Mouse (Mus musculus) intestine, embryonic 16.5 days (tissue): Measurements from ENCODE around the gene Atxn2l. TPM values are rescaled to one million over a fixed set of nuclear protein-coding genes. Genes with fewer than 3 reads are reported as not detected.
A peak's percentile ranks its signal among the peaks of the same experiment; 100 is the strongest.

ENCODE experiments used
- ATAC-seq: fragments of 200-750 bp; cut with Nextera tagmentation; 2 replicates; pipeline ENCODE4 v1.8.0; 2017; ENCODE audit warnings: moderate TSS enrichment, moderate library complexity
- H3K27ac ChIP-seq: fragments of 300-500 bp; sonication (generic); 2 replicates; pipeline ENCODE4 v1.5.1; 2014; ENCODE audit warnings: mild to moderate bottlenecking, low read length
- H3K27me3 ChIP-seq: fragments of 300-500 bp; sonication (generic); replicated peaks from 2 replicates; pipeline ENCODE4 v1.6.1; 2014; ENCODE audit warnings: low read length, control low read depth, mixed read lengths; ENCODE audit not compliant: control insufficient read depth, insufficient read depth
- H3K36me3 ChIP-seq: fragments of 300-500 bp; sonication (generic); 2 replicates; pipeline ENCODE4 v1.6.1; 2014; ENCODE audit warnings: low read length, control low read depth; ENCODE audit not compliant: control insufficient read depth, insufficient read depth
- H3K4me1 ChIP-seq: fragments of 300-500 bp; sonication (generic); 2 replicates; pipeline ENCODE4 v1.6.1; 2014; ENCODE audit warnings: low read length, control low read depth, mixed read lengths; ENCODE audit not compliant: control insufficient read depth, insufficient read depth
- H3K4me2 ChIP-seq: fragments of 300-500 bp; sonication (generic); 2 replicates; pipeline ENCODE4 v1.6.1; 2014; ENCODE audit warnings: low read depth, low read length, control low read depth
- H3K4me3 ChIP-seq: fragments of 300-500 bp; sonication (generic); 2 replicates; pipeline ENCODE4 v1.5.1; 2014; ENCODE audit warnings: mild to moderate bottlenecking, low read length
- H3K9ac ChIP-seq: fragments of 300-500 bp; sonication (generic); 2 replicates; pipeline ENCODE4 v1.6.1; 2014; ENCODE audit warnings: low read depth, low read length
- H3K9me3 ChIP-seq: fragments of 300-500 bp; sonication (generic); 2 replicates; pipeline ENCODE4 v1.6.1; 2016; ENCODE audit warnings: low read length, control low read depth; ENCODE audit not compliant: control insufficient read depth
- WGBS: fragments of 180-500 bp; shearing (Covaris S2); extraction: QIAGEN DNeasy Blood & Tissue Kit; methylation state at CpG from one replicate; pipeline ENCODE4 v1.1.7; 2014; 5-methylcytosine and 5-hydroxymethylcytosine counted together
- polyA plus RNA-seq: library from polyadenylated mRNA; unstranded; fragments of >200 nt; fragmentation: Nextera tagmentation; extraction: Ambion mirVana; gene quantifications from 2 replicates; pipeline ENCODE4 v1.2.1, GENCODE M21; 2015

The Atxn2l gene
- 25.8 and 29.4 TPM in 2 replicates for polyA plus RNA-seq

DNA sequence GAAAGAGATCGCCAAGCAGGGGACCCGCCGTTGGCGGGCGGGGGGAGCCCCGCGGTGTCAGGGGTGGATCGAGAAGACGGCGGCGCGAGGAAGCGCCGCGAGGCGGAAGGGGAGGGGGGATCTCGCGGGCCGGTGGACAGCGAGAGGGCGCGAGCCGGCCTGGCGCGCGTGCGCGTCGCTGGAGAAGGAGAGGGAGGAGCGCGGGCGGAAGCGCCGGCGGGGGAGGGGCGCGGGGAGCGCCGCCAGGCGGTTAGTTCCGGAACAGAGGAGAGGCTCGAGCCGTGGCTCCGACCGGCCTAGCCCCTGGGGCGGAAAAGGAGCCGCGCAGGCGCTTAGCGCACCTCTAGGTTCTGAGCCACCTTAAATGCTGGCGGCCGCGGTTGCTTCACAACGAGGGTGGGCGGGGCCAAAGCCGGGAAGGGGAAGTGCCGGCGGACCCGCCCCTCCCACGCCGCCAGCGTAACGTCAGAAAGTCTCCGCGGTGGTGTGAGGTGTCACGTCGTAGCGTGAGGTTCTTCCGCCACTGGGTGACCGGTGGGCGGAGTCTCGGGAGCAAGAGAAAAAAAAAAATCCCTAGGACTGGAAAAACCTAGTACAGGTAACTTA lies at the start of gene Atxn2l:
TSS of gene Atxn2l (minus strand) at position 165 of the 606 bp plus-strand sequence.
- H3K27ac ChIP-seq = peak within 1 kb of the TSS; percentile 100
- peaks cover 9% of the 10 kb centered on the region for H3K4me1 ChIP-seq
- H3K27me3 ChIP-seq = no peaks in the 10 kb centered on the region
- H3K9ac ChIP-seq = peak within 1 kb of the TSS; percentile 100
- peak within 1 kb of the TSS; percentile 99 for H3K4me3 ChIP-seq
- H3K36me3 ChIP-seq = peaks cover 14% of the 10 kb centered on the region
- under 1% methylated on average over 70 of the region's 72 CpGs for WGBS
- peak within 1 kb of the TSS; percentile 55 for H3K4me2 ChIP-seq
- H3K9me3 ChIP-seq = no peaks in the 10 kb centered on the region
- peak; percentile 92 for ATAC-seq

DNA sequence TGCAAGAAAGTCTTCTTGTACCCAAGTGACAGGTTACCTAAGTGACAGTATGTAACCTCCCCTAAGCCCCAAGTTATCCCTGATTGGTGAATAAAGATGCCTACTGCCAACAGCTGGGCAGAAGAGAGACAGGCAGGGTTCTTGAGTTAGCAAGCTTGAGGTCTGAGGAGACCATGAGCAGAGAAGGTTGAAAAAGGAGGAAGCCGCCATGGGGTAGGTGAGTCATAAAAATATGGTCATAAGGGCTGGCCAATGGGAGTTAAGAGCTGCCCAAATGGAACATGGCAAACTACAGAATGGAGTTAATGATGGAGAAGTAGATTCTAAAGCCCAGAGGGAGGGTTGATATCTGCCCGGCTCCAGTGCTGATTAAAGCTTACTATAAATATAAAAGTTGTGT lies 42.4 kb upstream of the Atxn2l start:
- Histone ChIP-seq H3K4me3 (no peak overlapping the region), H3K27me3 (no peaks in the 10 kb centered on the region), H3K36me3 (peaks cover 8% of the 10 kb centered on the region), H3K27ac (no peak overlapping the region), H3K9me3 (no peaks in the 10 kb centered on the region), H3K9ac (no peak overlapping the region), H3K4me1 (no peaks in the 10 kb centered on the region), H3K4me2 (no peak overlapping the region)
- no peak for ATAC-seq
- WGBS = 87% methylated on average over 2 of the region's 2 CpGs

DNA sequence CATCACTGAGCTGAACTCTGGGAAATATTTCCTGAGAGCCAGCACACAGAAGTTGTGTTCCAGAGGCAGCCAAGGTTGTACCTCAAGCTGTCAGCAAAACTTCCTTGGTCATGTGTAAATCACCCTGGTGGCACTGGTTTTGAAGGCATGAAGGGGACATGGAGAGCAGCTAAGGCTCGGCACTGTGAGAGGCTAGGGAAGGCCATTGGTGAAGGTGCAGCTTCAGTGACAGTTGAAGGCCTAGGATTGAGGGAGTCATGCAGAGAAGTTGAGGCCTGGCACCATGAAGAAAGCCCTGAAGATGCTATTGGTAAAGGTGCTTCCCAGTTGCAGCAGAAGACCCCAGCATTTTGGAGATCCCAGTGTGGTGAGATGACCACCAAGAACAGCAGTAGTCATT lies 38.4 kb upstream of the Atxn2l start:
- Histone ChIP-seq H3K36me3 (peaks cover 3% of the 10 kb centered on the region), H3K9ac (no peak overlapping the region), H3K4me3 (no peak overlapping the region), H3K27ac (no peak overlapping the region), H3K4me1 (no peaks in the 10 kb centered on the region), H3K9me3 (no peaks in the 10 kb centered on the region), H3K4me2 (no peak overlapping the region), H3K27me3 (no peaks in the 10 kb centered on the region; the same call in 1 of the 2 replicates)
- WGBS = 92% methylated on average over 1 of the region's 1 CpGs
- ATAC-seq = no peak

DNA sequence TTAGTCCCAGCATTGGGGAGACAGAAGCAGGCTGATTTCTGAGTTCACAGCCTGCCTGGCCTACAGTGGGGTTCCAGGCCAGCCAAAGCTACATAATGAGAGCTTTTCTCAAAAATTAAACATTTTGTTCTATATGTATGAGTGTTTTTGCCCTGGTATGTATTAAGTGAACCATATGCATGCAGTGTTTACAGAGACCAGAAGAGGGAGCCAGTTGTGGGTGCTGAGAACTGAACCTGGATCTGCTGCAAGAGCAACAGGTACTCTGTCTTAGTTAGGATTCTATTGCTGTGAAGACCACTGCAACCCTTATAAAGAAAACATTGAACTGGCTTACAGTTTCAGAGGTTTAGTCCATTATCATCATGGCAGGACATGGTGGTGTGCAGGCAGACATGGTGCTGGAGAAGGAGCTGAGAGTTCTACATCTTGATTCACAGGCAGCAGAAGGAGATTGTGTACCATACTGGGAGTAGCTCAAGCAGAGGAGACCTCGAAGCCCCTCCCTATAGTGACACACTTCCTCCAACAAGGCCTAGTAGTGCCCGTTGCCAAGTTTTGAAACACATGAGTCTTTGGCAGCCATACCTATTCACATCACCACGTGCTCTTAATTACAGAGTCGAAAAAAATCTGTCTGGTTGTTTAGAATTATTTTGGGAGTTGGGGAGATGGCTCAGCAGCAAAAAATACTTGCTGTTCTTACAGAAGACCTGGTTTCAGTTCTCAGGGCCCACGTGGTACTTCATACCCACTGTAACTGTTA lies 34.8 kb upstream of the Atxn2l start:
- WGBS = 73% methylated on average over 5 of the region's 5 CpGs
- Histone ChIP-seq H3K9me3 (no peaks in the 10 kb centered on the region), H3K27ac (no peak overlapping the region), H3K36me3 (no peaks in the 10 kb centered on the region), H3K4me2 (no peak overlapping the region), H3K9ac (no peak overlapping the region), H3K4me3 (no peak overlapping the region), H3K4me1 (peaks cover 5% of the 10 kb centered on the region; the same call in 1 of the 2 replicates), H3K27me3 (peaks cover 2% of the 10 kb centered on the region; the same call in 1 of the 2 replicates)
- no peak for ATAC-seq

DNA sequence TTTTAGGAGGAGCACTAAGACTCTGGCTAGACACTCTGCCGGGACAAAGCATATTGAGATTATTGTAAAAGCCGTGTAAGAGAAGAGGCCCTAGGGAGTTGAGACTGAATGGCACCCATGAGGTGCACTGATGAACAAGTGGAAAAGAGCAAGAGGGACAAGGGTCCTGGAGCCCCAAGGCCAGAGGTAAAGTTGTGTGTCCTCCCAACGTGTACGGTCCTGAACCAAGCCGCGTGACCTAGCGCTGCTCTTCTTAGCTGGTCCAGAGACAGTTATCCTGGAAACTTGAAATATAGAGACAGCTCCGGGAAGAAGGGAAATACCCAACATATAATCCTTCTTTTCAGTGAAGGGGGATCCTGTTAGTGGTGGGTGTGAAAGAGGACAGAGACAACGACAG lies 33.2 kb upstream of the Atxn2l start:
- peak overlapping the region; percentile 65 for H3K9ac ChIP-seq
- no peak for ATAC-seq
- WGBS = 65% methylated on average over 9 of the region's 9 CpGs

DNA sequence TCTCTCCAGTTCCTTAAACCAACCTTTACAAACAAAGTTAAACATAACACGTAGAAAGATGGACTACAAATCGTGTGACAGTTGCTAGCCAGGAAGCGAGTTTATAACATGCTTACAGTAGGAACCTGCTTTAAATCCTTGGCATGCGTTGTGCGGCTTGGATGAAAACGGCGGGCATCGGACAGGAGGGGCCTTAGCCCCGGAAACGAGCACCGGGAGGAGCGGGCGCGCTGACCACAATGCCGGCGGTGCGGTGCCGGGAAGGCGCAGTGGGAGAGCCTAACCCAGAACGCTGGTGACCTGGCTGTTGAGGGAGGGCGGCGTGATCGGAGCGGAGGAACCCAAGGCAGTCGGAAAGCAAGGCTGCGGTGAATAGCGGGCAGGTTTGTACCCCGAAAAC lies 32.5 kb upstream of the Atxn2l start:
- Histone ChIP-seq H3K27me3 (peaks cover 2% of the 10 kb centered on the region; the same call in 1 of the 2 replicates), H3K4me3 (peak overlapping the region; percentile 52), H3K9ac (peak overlapping the region; percentile 65), H3K9me3 (no peaks in the 10 kb centered on the region), H3K4me2 (peak overlapping the region; percentile 88), H3K27ac (no peak overlapping the region), H3K36me3 (no peaks in the 10 kb centered on the region), H3K4me1 (peaks cover 5% of the 10 kb centered on the region; the same call in 1 of the 2 replicates)
- 3% methylated on average over 28 of the region's 28 CpGs for WGBS
- ATAC-seq = 0 out of 2 replicates have a peak, but pooled peaks have one; percentile 28

More for the DNA sequence above, 33.2 kb upstream of the Atxn2l start:
- peak overlapping the region; percentile 52 for H3K4me3 ChIP-seq
- H3K36me3 ChIP-seq = no peaks in the 10 kb centered on the region
- no peak overlapping the region for H3K27ac ChIP-seq
- peaks cover 5% of the 10 kb centered on the region; the same call in 1 of the 2 replicates for H3K4me1 ChIP-seq
- H3K4me2 ChIP-seq = peak overlapping the region; percentile 88
- no peaks in the 10 kb centered on the region for H3K9me3 ChIP-seq
- H3K27me3 ChIP-seq = peaks cover 2% of the 10 kb centered on the region; the same call in 1 of the 2 replicates

DNA sequence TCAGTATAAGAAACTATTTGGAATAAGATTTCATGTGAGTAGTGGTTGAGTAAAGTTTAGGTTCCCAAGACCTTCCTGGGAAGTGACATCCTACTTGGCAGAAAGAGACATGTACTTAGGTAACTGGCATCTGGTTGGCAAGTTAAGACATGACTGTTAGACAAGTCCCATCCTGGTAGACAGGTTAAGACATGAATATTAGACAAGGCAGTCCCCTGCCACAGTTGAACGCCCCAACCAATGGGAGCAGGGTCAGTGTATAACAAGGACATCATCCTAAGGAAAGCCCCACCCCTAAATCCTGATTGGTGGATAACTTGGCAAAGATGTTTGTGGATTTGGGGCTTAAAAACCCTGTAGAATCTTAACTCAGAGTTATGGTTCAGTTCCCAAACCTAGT lies 30.2 kb upstream of the Atxn2l start:
- Histone ChIP-seq H3K36me3 (no peaks in the 10 kb centered on the region), H3K27me3 (peaks cover 2% of the 10 kb centered on the region; the same call in 1 of the 2 replicates), H3K9me3 (no peaks in the 10 kb centered on the region), H3K27ac (no peak overlapping the region), H3K9ac (no peak overlapping the region), H3K4me3 (no peak overlapping the region), H3K4me1 (peaks cover 5% of the 10 kb centered on the region; the same call in 1 of the 2 replicates), H3K4me2 (no peak overlapping the region)
- ATAC-seq = no peak
- 85% methylated on average over 1 of the region's 1 CpGs for WGBS

DNA sequence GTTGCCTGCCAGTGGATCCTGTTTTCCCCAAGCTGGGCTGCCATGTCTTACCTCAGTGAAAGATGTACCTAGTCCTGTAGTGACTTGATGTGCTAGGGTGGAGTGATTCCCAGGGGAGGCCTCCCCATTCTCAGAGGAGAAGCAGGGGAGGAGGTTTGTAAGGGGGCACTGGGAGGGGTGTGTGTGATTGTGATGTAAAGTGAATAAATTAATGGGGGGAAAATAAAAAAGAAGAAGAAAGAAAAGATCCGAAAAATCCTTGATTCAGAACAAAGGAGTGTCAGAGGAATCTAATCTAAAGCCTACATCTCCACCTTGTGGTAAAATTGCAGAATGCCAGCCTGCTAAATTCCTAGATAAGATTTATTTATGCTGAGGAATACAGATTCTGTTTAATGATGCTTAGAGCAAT lies 24.9 kb upstream of the Atxn2l start:
- no peaks in the 10 kb centered on the region for H3K9me3 ChIP-seq
- no peak for ATAC-seq
- no peaks in the 10 kb centered on the region for H3K36me3 ChIP-seq
- no peak overlapping the region for H3K4me2 ChIP-seq
- no peak overlapping the region for H3K27ac ChIP-seq
- 11% methylated on average over 1 of the region's 1 CpGs for WGBS
- no peaks in the 10 kb centered on the region for H3K4me1 ChIP-seq
- no peak overlapping the region for H3K4me3 ChIP-seq
- peak overlapping the region; percentile 51; the same call in 1 of the 2 replicates for H3K9ac ChIP-seq
- H3K27me3 ChIP-seq = no peaks in the 10 kb centered on the region

DNA sequence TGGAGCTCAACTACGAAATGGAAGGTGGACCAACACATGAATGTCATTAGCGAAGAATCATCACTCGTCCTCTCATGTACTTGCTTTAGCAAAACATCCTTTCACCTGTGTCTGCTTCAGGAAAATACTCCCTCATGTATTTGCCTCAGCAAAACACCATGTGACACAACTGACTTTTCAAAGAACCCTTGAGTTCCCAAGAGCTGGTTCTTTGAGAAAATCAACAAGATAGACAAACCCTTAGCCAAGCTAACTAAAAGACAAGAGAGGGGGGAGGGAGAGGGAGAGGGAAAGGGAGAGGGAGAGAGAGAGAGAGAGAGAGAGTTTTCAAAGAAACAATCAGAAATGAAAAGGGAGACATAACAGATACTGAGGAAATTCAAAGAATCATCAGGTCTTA lies 20.1 kb upstream of the Atxn2l start:
- H3K4me1 ChIP-seq = 0 out of 2 replicates have a peak, but pooled peaks cover under 1% of the 10 kb centered on the region
- H3K9ac ChIP-seq = no peak overlapping the region
- H3K36me3 ChIP-seq = no peaks in the 10 kb centered on the region
- no peak overlapping the region for H3K27ac ChIP-seq
- ATAC-seq = no peak
- H3K4me3 ChIP-seq = no peak overlapping the region
- H3K27me3 ChIP-seq = no peaks in the 10 kb centered on the region
- no peak overlapping the region for H3K4me2 ChIP-seq
- WGBS = 86% methylated on average over 3 of the region's 3 CpGs
- no peaks in the 10 kb centered on the region for H3K9me3 ChIP-seq
